Mouse (Mus musculus): ENCODE results near the gene Lamb1. TPM values are rescaled to one million over a fixed set of nuclear protein-coding genes. Genes with fewer than 3 reads are reported as not detected.

Gene Lamb1
- 48.6 TPM for polyA plus RNA-seq (2014; fragmentation: Illumina TruSeq; extraction: RNeasy Lipid Tissue Mini Kit (QIAGEN cat#74804); ENCODE audit: low read depth, low replicate concordance)

DNA sequence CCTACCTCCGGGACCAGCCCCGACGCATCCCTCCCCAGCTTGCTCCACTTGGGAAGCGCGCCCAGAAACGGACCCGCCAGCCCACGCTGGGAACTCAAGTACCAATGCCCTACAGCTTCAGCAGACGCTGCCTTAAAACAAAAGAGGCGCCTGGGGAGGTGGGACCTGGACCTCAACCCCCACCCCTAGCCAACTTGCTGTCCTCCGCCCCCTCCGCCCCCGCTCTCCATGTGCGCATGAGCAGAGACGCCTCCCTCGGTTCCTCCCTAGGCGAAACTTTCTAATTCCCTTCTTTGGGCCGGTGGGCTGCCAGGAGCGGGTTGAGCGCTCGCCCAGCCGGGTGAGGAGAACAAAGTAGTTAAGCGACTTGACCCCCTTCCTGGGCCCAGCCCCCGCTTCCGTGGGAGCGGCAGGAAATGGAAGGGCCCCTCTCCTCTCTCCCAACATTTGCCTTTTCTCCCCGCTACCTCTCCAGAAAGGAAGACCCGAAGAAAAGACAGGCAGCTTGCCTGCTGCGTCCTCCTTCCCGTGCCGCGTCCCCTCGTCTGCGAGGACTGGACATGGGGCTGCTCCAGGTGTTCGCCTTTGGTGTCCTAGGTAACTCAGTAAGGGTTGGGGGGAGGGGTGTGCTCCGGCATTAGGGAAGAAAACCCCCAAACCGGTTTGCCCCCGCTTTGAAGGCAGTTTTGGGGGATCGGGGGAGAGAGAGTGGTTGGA, at the start of gene Lamb1:
TSS of gene Lamb1 (plus strand) at position 230 of the 717 bp plus-strand sequence.

DNA sequence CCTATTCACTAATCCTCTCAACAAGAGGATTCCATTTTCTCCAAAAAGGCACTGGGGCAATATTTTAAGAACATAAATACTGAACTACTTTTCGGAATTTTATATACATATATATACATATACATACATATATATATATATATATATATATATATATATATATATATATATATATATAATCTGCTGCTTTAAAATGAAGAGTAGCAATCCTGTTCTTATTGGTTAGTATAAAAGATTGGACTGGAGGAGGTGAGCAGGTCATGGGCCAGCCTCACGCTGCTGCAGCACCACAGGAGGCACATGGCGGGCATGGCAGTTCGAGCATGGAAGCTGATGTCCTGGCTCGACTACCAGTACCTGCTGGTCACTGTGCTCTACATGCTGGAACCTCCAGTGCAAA, 24.6 kb upstream of the Lamb1 start, which contains the start of gene Gm6993:
TSS of gene Gm6993 (plus strand) at position 301 of the 400 bp plus-strand sequence.

DNA sequence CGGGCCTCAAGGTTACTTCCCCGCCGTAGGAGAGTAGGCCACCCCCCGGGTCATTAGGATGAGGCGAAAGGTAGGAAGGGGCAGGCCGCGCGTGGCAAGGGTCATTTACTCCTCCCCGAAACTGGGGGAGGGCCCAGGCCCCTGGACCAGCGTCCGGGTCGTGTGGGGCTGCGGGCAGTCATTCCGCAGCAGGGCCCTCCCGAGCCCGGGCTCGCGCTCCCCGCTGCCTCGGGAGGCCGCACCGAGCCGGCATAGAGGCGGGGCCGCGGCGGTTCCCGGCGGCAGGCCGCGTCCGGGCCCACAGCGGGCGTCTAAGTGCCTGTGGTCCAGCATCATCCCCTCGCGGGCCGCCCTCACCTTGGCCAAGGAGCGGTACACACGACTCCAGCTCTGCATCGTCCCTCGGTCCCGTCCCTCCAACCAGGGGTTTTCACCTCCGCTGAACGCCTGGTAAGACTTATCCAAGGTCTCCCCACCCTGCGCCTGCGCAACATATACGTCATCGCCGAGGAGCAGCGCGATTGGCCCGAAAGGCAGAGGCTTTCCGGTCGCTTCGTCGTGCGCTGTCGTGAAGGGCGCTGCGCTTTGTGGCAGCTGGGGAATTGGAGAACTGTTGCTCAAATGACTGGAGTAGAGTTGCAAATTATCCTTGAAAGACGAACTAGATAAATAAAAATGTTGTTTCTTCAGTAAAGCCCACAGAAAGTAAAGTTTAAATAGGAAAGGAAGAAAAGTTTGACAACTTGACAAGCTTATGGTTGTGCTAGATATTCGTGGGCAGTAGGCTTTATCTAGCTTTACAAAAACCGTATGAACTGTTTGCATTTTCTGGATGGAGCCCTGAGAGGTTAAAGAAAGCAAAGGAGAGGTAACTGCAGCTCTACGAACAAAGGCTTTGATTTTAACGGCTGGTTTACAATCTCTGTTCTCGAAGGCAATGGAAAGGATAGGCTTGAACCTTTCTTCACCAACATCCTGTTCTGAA, 86.2 kb downstream of the Lamb1 start, which contains the start of gene Dld:
TSS of gene Dld (minus strand) at position 510 of the 985 bp plus-strand sequence.

Other genes with a start within 250 kb of the Lamb1 start
- 0.76 TPM for gene Fam110c, start 191.4 kb upstream of the Lamb1 start, polyA plus RNA-seq (2014; fragmentation: Illumina TruSeq; extraction: RNeasy Lipid Tissue Mini Kit (QIAGEN cat#74804); ENCODE audit: low read depth, low replicate concordance)
- gene Gm6993, start 24.5 kb upstream of the Lamb1 start, polyA plus RNA-seq (2014; fragmentation: Illumina TruSeq; extraction: RNeasy Lipid Tissue Mini Kit (QIAGEN cat#74804); ENCODE audit: low read depth, low replicate concordance), result not detected
- gene Dld, start 86.2 kb downstream of the Lamb1 start, polyA plus RNA-seq (2014; fragmentation: Illumina TruSeq; extraction: RNeasy Lipid Tissue Mini Kit (QIAGEN cat#74804); ENCODE audit: low read depth, low replicate concordance), result 1,052 TPM
- gene Slc26a3, start 125.6 kb downstream of the Lamb1 start, polyA plus RNA-seq (2014; fragmentation: Illumina TruSeq; extraction: RNeasy Lipid Tissue Mini Kit (QIAGEN cat#74804); ENCODE audit: low read depth, low replicate concordance), result 0.29 TPM
- 37.6 TPM for gene Cbll1, start 234.4 kb downstream of the Lamb1 start, polyA plus RNA-seq (2014; fragmentation: Illumina TruSeq; extraction: RNeasy Lipid Tissue Mini Kit (QIAGEN cat#74804); ENCODE audit: low read depth, low replicate concordance)

All from adrenal gland, adult 10 weeks (tissue).